Mouse (Mus musculus) adrenal gland, postnatal 14 days (tissue): Measurements from ENCODE around the gene Mcm3ap. TPM values are rescaled to one million over a fixed set of nuclear protein-coding genes. Genes with fewer than 3 reads are reported as not detected.

Experiments used
- total RNA-seq: library from RNA; stranded (reverse); gene quantifications from 2 replicates; pipeline ENCODE4 v1.2.3, GENCODE M21; 2021

Gene Mcm3ap
- total RNA-seq, 1 experiment from 2014 or later = 27.2 TPM

Other genes with a start within 250 kb of the Mcm3ap start
- 19.3 and 19.6 TPM in 2 replicates for gene Prmt2, start 231.1 kb upstream of the Mcm3ap start, total RNA-seq
- gene S100b, start 215.1 kb upstream of the Mcm3ap start, total RNA-seq = 48.4 and 82.5 TPM in 2 replicates
- 31.1 and 31.6 TPM in 2 replicates for gene Dip2a, start 123.6 kb upstream of the Mcm3ap start, total RNA-seq
- not detected in 2 replicates for gene AC141477.1, start 28.5 kb upstream of the Mcm3ap start, total RNA-seq
- gene Pcnt, start 26.1 kb upstream of the Mcm3ap start, total RNA-seq = 18.6 and 20.1 TPM in 2 replicates
- gene 2610028H24Rik, start 19.8 kb upstream of the Mcm3ap start, total RNA-seq = not detected in 2 replicates
- 2.9 and 3.4 TPM in 2 replicates for gene Ybey, start 187 bp downstream of the Mcm3ap start, total RNA-seq
- gene Lss, start 62.7 kb downstream of the Mcm3ap start, total RNA-seq = 28.1 and 35.8 TPM in 2 replicates
- gene Spatc1l, start 93.3 kb downstream of the Mcm3ap start, total RNA-seq = not detected in 2 replicates
- gene Ftcd, start 106.7 kb downstream of the Mcm3ap start, total RNA-seq = 1.8 and 25.8 TPM in 2 replicates
- 89.0 and 97.1 TPM in 2 replicates for gene Col6a2, start 154.7 kb downstream of the Mcm3ap start, total RNA-seq